Comparison of ENCODE assay signal across 12 mouse cellular contexts in genomic region chr19:5922963-5923362, GRCm38 (mm10). TPM values are rescaled to one million over a fixed set of nuclear protein-coding genes. Genes with fewer than 3 reads are reported as not detected.
A peak's percentile ranks its signal among the peaks of the same experiment; 100 is the strongest.
DNase-seq lines count a peak whose midpoint lies in the region; ATAC-seq lines count a peak whose summit lies in the region.
"Had no signal": no experiment of that assay in that cellular context is flagged by ENCODE, and none has a peak within 500 bp of the region (broad histone marks: within the 10 kb centered on the region; RNA-seq: fewer than 3 reads in every experiment).

No protein-coding gene starts in this region.

- H3K36me3 ChIP-seq in embryonic facial prominence, embryonic 14.5 days (ENCODE audit: control insufficient read depth, insufficient read depth, low read length), result peaks cover 5% of the 10 kb centered on the region
- H3K36me3 ChIP-seq in embryonic facial prominence, embryonic 10.5 days (replicated peaks), result peaks cover 2% of the 10 kb centered on the region; the same call in 1 of the 2 replicates
- H3K36me3 ChIP-seq in hindbrain, embryonic 14.5 days (replicated peaks; ENCODE audit: control insufficient read depth, insufficient read depth), result peaks cover 7% of the 10 kb centered on the region
- no peaks in the 10 kb centered on the region for H3K36me3 ChIP-seq in hindbrain, embryonic 11.5 days (ENCODE audit: control insufficient read depth, insufficient read depth, low read length)
- peaks cover 36% of the 10 kb centered on the region for H3K36me3 ChIP-seq in megakaryocyte, embryonic 14.5 days (replicated peaks; ENCODE audit: low read length)
- no peaks in the 10 kb centered on the region for H3K36me3 ChIP-seq in stomach, embryonic 16.5 days (ENCODE audit: control insufficient read depth, insufficient read depth, low read length)

- H3K4me3 ChIP-seq in embryonic facial prominence, embryonic 14.5 days (ENCODE audit: low read depth, low read length), result no peak overlapping the region
- no peak overlapping the region for H3K4me3 ChIP-seq in embryonic facial prominence, embryonic 10.5 days
- no peak overlapping the region for H3K4me3 ChIP-seq in hindbrain, embryonic 14.5 days (replicated peaks; ENCODE audit: low read length)
- H3K4me3 ChIP-seq in hindbrain, embryonic 11.5 days (ENCODE audit: low read depth, low read length), result no peak overlapping the region
- peak overlapping the region; percentile 89 for H3K4me3 ChIP-seq in megakaryocyte, embryonic 14.5 days (replicated peaks)
- H3K4me3 ChIP-seq in stomach, embryonic 16.5 days (replicated peaks; ENCODE audit: low read length), result peak overlapping the region; percentile 63

- peak overlapping the region; percentile 96; the same call in 1 of the 2 replicates for H3K4me2 ChIP-seq in embryonic facial prominence, embryonic 14.5 days (ENCODE audit: low read depth, low read length)
- H3K4me2 ChIP-seq in hindbrain, embryonic 14.5 days (replicated peaks), result peak overlapping the region; percentile 69
- no peak overlapping the region for H3K4me2 ChIP-seq in hindbrain, embryonic 11.5 days (replicated peaks; ENCODE audit: low read depth, low read length)
- peak overlapping the region; percentile 97 for H3K4me2 ChIP-seq in stomach, embryonic 16.5 days (ENCODE audit: low read depth, low read length)

- no peaks in the 10 kb centered on the region; the same call in 1 of the 2 replicates for H3K27me3 ChIP-seq in embryonic facial prominence, embryonic 14.5 days (replicated peaks; ENCODE audit: control insufficient read depth, insufficient read depth, low read length)
- peaks cover 24% of the 10 kb centered on the region for H3K27me3 ChIP-seq in embryonic facial prominence, embryonic 10.5 days (replicated peaks; ENCODE audit: low read depth, poor library complexity, severe bottlenecking)
- H3K27me3 ChIP-seq in hindbrain, embryonic 14.5 days (ENCODE audit: control insufficient read depth, insufficient read depth, low read length), result no peaks in the 10 kb centered on the region
- H3K27me3 ChIP-seq in hindbrain, embryonic 11.5 days (ENCODE audit: control insufficient read depth, insufficient read depth, low read length), result peaks cover 6% of the 10 kb centered on the region
- peaks cover 10% of the 10 kb centered on the region for H3K27me3 ChIP-seq in megakaryocyte, embryonic 14.5 days (replicated peaks)
- 0 out of 2 replicates have a peak, but pooled peaks cover 3% of the 10 kb centered on the region for H3K27me3 ChIP-seq in stomach, embryonic 16.5 days (ENCODE audit: control insufficient read depth, insufficient read depth, low read length)

- H3K9me3 ChIP-seq in embryonic facial prominence, embryonic 14.5 days (ENCODE audit: control insufficient read depth, low read length), result no peaks in the 10 kb centered on the region
- H3K9me3 ChIP-seq in embryonic facial prominence, embryonic 10.5 days, result no peaks in the 10 kb centered on the region
- no peaks in the 10 kb centered on the region for H3K9me3 ChIP-seq in hindbrain, embryonic 14.5 days (ENCODE audit: control insufficient read depth, low read length)
- H3K9me3 ChIP-seq in hindbrain, embryonic 11.5 days (ENCODE audit: control insufficient read depth, low read length), result no peaks in the 10 kb centered on the region
- no peaks in the 10 kb centered on the region for H3K9me3 ChIP-seq in megakaryocyte, embryonic 14.5 days
- H3K9me3 ChIP-seq in stomach, embryonic 16.5 days (replicated peaks; ENCODE audit: control insufficient read depth, low read length), result no peaks in the 10 kb centered on the region

- 87% methylated on average over 3 of the region's 3 CpGs for WGBS in embryonic facial prominence, embryonic 14.5 days
- WGBS in embryonic facial prominence, embryonic 10.5 days, result 87% methylated on average over 3 of the region's 3 CpGs
- 88% methylated on average over 3 of the region's 3 CpGs for WGBS in hindbrain, embryonic 14.5 days
- WGBS in hindbrain, embryonic 11.5 days, result 94% methylated on average over 3 of the region's 3 CpGs
- 92% methylated on average over 3 of the region's 3 CpGs for WGBS in stomach, embryonic 16.5 days

- ATAC-seq in embryonic facial prominence, embryonic 14.5 days (ENCODE audit: low read depth), result no peak
- no peak for ATAC-seq in hindbrain, embryonic 14.5 days (ENCODE audit: low FRiP score)
- ATAC-seq in hindbrain, embryonic 11.5 days (ENCODE audit: low FRiP score), result no peak
- ATAC-seq in megakaryocyte, adult 5-6 weeks (ENCODE audit: poor library complexity, severe bottlenecking), result no peak
- no peak for ATAC-seq in stomach, embryonic 16.5 days (ENCODE audit: insufficient read depth, low FRiP score)
- ATAC-seq: forebrain, embryonic 14.5 days had no signal

- DNase-seq in embryonic facial prominence, embryonic 14.5 days (ENCODE audit: low spot score), result no peak
- DNase-seq in embryonic facial prominence, embryonic 10.5 days (ENCODE audit: low spot score), result no peak
- DNase-seq in hindbrain, embryonic 14.5 days (ENCODE audit: low spot score), result no peak
- DNase-seq in hindbrain, embryonic 11.5 days (ENCODE audit: low spot score), result no peak
- no peak for DNase-seq in cerebellum, adult 9-11 months
- DNase-seq: cerebellum, adult 2 months; right cerebral cortex, postnatal 4 days had no signal

- peaks cover 11% of the 10 kb centered on the region for H3K4me1 ChIP-seq in embryonic facial prominence, embryonic 14.5 days (ENCODE audit: control insufficient read depth, insufficient read depth, low read length)
- peaks cover 42% of the 10 kb centered on the region for H3K4me1 ChIP-seq in embryonic facial prominence, embryonic 10.5 days
- peaks cover 16% of the 10 kb centered on the region; the same call in 1 of the 2 replicates for H3K4me1 ChIP-seq in hindbrain, embryonic 14.5 days (replicated peaks; ENCODE audit: control insufficient read depth, insufficient read depth, low read length)
- no peaks in the 10 kb centered on the region; the same call in 1 of the 2 replicates for H3K4me1 ChIP-seq in hindbrain, embryonic 11.5 days (replicated peaks; ENCODE audit: control insufficient read depth, insufficient read depth, low read length)
- peaks cover 85% of the 10 kb centered on the region for H3K4me1 ChIP-seq in megakaryocyte, embryonic 14.5 days
- H3K4me1 ChIP-seq in stomach, embryonic 16.5 days (ENCODE audit: control insufficient read depth, insufficient read depth, low read length), result peaks cover 26% of the 10 kb centered on the region

- H3K9ac ChIP-seq in embryonic facial prominence, embryonic 14.5 days (ENCODE audit: low read depth, low read length), result 0 out of 2 replicates have a peak overlapping the region, but pooled peaks have one; percentile 6
- H3K9ac ChIP-seq in hindbrain, embryonic 14.5 days, result no peak overlapping the region
- no peak overlapping the region for H3K9ac ChIP-seq in hindbrain, embryonic 11.5 days (ENCODE audit: low read depth, low read length)
- H3K9ac ChIP-seq in stomach, embryonic 16.5 days (ENCODE audit: low read length), result peak overlapping the region; percentile 18

- H3K27ac ChIP-seq in embryonic facial prominence, embryonic 14.5 days (replicated peaks; ENCODE audit: low read depth, low read length), result no peak overlapping the region
- no peak overlapping the region for H3K27ac ChIP-seq in embryonic facial prominence, embryonic 10.5 days (replicated peaks)
- H3K27ac ChIP-seq in hindbrain, embryonic 14.5 days, result no peak overlapping the region
- no peak overlapping the region for H3K27ac ChIP-seq in hindbrain, embryonic 11.5 days (ENCODE audit: low read depth, low read length)
- no peak overlapping the region for H3K27ac ChIP-seq in stomach, embryonic 16.5 days (ENCODE audit: low read length)

RNA-seq across cellular contexts. Expression of gene Cdc42ep2, which starts 1.7 kb away (rescaled TPM):
- polyA plus RNA-seq in embryonic facial prominence, embryonic 14.5 days (2014; fragmentation: Nextera tagmentation; extraction: Ambion mirVana), result 14.0 and 16.2 TPM in 2 replicates
- 1.5 and 2.2 TPM in 2 replicates for polyA plus RNA-seq in embryonic facial prominence, embryonic 10.5 days (2016; fragmentation: Nextera tagmentation; extraction: Ambion mirVana)
- polyA plus RNA-seq in hindbrain, embryonic 14.5 days (2014; fragmentation: Nextera tagmentation; extraction: Ambion mirVana), result 16.9 and 18.5 TPM in 2 replicates
- 3.4 TPM in 2 replicates for polyA plus RNA-seq in hindbrain, embryonic 11.5 days (2014; fragmentation: Nextera tagmentation; extraction: Ambion mirVana)
- polyA plus RNA-seq in megakaryocyte, embryonic 14.5 days (2012; ENCODE audit: insufficient read depth, low replicate concordance), result 4.4 and 15.7 TPM in 2 replicates
- total RNA-seq in megakaryocyte, adult 5-6 weeks (2015), result 3.0 and 3.4 TPM in 2 replicates
- total RNA-seq in megakaryocyte, adult 5-6 weeks (2017), result 1.7 and 1.9 TPM in 2 replicates
- polyA plus RNA-seq in stomach, embryonic 16.5 days (2015; fragmentation: Nextera tagmentation; extraction: Ambion mirVana), result 13.4 and 13.9 TPM in 2 replicates
- total RNA-seq: megakaryocyte-erythroid progenitor cell, adult 5-6 weeks had no signal

RNA-seq across cellular contexts. Expression of gene Dpf2, which starts 10.2 kb away (rescaled TPM):
- 124 and 143 TPM in 2 replicates for polyA plus RNA-seq in embryonic facial prominence, embryonic 14.5 days (2014; fragmentation: Nextera tagmentation; extraction: Ambion mirVana)
- 231 and 251 TPM in 2 replicates for polyA plus RNA-seq in embryonic facial prominence, embryonic 10.5 days (2016; fragmentation: Nextera tagmentation; extraction: Ambion mirVana)
- 88.2 and 94.7 TPM in 2 replicates for polyA plus RNA-seq in hindbrain, embryonic 14.5 days (2014; fragmentation: Nextera tagmentation; extraction: Ambion mirVana)
- polyA plus RNA-seq in hindbrain, embryonic 11.5 days (2014; fragmentation: Nextera tagmentation; extraction: Ambion mirVana), result 154 and 171 TPM in 2 replicates
- 23.0 and 44.7 TPM in 2 replicates for polyA plus RNA-seq in megakaryocyte, embryonic 14.5 days (2012; ENCODE audit: insufficient read depth, low replicate concordance)
- 52.2 and 52.4 TPM in 2 replicates for total RNA-seq in megakaryocyte, adult 5-6 weeks (2015)
- 88.7 and 107 TPM in 2 replicates for total RNA-seq in megakaryocyte, adult 5-6 weeks (2017)
- 117 and 127 TPM in 2 replicates for polyA plus RNA-seq in stomach, embryonic 16.5 days (2015; fragmentation: Nextera tagmentation; extraction: Ambion mirVana)

RNA-seq across cellular contexts. Expression of gene Tigd3, which starts 29.0 kb away (rescaled TPM):
- 1.4 and 2.0 TPM in 2 replicates for polyA plus RNA-seq in embryonic facial prominence, embryonic 14.5 days (2014; fragmentation: Nextera tagmentation; extraction: Ambion mirVana)
- 6.8 and 7.4 TPM in 2 replicates for polyA plus RNA-seq in embryonic facial prominence, embryonic 10.5 days (2016; fragmentation: Nextera tagmentation; extraction: Ambion mirVana)
- 6.1 and 9.4 TPM in 2 replicates for polyA plus RNA-seq in hindbrain, embryonic 14.5 days (2014; fragmentation: Nextera tagmentation; extraction: Ambion mirVana)
- polyA plus RNA-seq in hindbrain, embryonic 11.5 days (2014; fragmentation: Nextera tagmentation; extraction: Ambion mirVana), result 7.0 and 7.5 TPM in 2 replicates
- polyA plus RNA-seq in megakaryocyte, embryonic 14.5 days (2012; ENCODE audit: insufficient read depth, low replicate concordance), result 0.57 and 1.3 TPM in 2 replicates
- 0.54 and 0.59 TPM in 2 replicates for total RNA-seq in megakaryocyte, adult 5-6 weeks (2015)
- 1.0 and 1.8 TPM in 2 replicates for total RNA-seq in megakaryocyte, adult 5-6 weeks (2017)
- polyA plus RNA-seq in stomach, embryonic 16.5 days (2015; fragmentation: Nextera tagmentation; extraction: Ambion mirVana), result 1.7 and 1.8 TPM in 2 replicates

RNA-seq across cellular contexts. Expression of gene Pola2, which starts 41.0 kb away (rescaled TPM):
- polyA plus RNA-seq in embryonic facial prominence, embryonic 14.5 days (2014; fragmentation: Nextera tagmentation; extraction: Ambion mirVana), result 59.1 and 65.2 TPM in 2 replicates
- polyA plus RNA-seq in embryonic facial prominence, embryonic 10.5 days (2016; fragmentation: Nextera tagmentation; extraction: Ambion mirVana), result 119 and 120 TPM in 2 replicates
- 22.2 and 24.2 TPM in 2 replicates for polyA plus RNA-seq in hindbrain, embryonic 14.5 days (2014; fragmentation: Nextera tagmentation; extraction: Ambion mirVana)
- 67.7 and 68.3 TPM in 2 replicates for polyA plus RNA-seq in hindbrain, embryonic 11.5 days (2014; fragmentation: Nextera tagmentation; extraction: Ambion mirVana)
- 11.0 and 14.1 TPM in 2 replicates for polyA plus RNA-seq in megakaryocyte, embryonic 14.5 days (2012; ENCODE audit: insufficient read depth, low replicate concordance)
- 36.9 and 37.7 TPM in 2 replicates for total RNA-seq in megakaryocyte, adult 5-6 weeks (2015)
- 29.0 and 33.7 TPM in 2 replicates for total RNA-seq in megakaryocyte, adult 5-6 weeks (2017)
- 49.6 and 50.4 TPM in 2 replicates for polyA plus RNA-seq in stomach, embryonic 16.5 days (2015; fragmentation: Nextera tagmentation; extraction: Ambion mirVana)

RNA-seq across cellular contexts. Expression of gene Slc25a45, which starts 45.4 kb away (rescaled TPM):
- 2.8 and 3.0 TPM in 2 replicates for polyA plus RNA-seq in embryonic facial prominence, embryonic 14.5 days (2014; fragmentation: Nextera tagmentation; extraction: Ambion mirVana)
- polyA plus RNA-seq in embryonic facial prominence, embryonic 10.5 days (2016; fragmentation: Nextera tagmentation; extraction: Ambion mirVana), result 2.5 and 2.9 TPM in 2 replicates
- polyA plus RNA-seq in hindbrain, embryonic 14.5 days (2014; fragmentation: Nextera tagmentation; extraction: Ambion mirVana), result 1.5 and 2.5 TPM in 2 replicates
- 1.0 and 1.1 TPM in 2 replicates for polyA plus RNA-seq in hindbrain, embryonic 11.5 days (2014; fragmentation: Nextera tagmentation; extraction: Ambion mirVana)
- 3.6 and 6.9 TPM in 2 replicates for polyA plus RNA-seq in megakaryocyte, embryonic 14.5 days (2012; ENCODE audit: insufficient read depth, low replicate concordance)
- 55.6 and 67.9 TPM in 2 replicates for total RNA-seq in megakaryocyte, adult 5-6 weeks (2015)
- total RNA-seq in megakaryocyte, adult 5-6 weeks (2017), result 69.1 and 73.5 TPM in 2 replicates
- polyA plus RNA-seq in stomach, embryonic 16.5 days (2015; fragmentation: Nextera tagmentation; extraction: Ambion mirVana), result 5.1 and 5.5 TPM in 2 replicates

Comparison
In these comparisons a context has a peak if more than half of its experiments do, and no peak if none do; other contexts are left out.
1. H3K4me3 ChIP-seq: peak in megakaryocyte, embryonic 14.5 days (single experiment) and stomach, embryonic 16.5 days (single experiment); none in embryonic facial prominence, embryonic 14.5 days (single experiment), embryonic facial prominence, embryonic 10.5 days (single experiment), hindbrain, embryonic 14.5 days (single experiment) and hindbrain, embryonic 11.5 days (single experiment).
2. H3K9ac ChIP-seq: peak in embryonic facial prominence, embryonic 14.5 days (single experiment) and stomach, embryonic 16.5 days (single experiment); none in hindbrain, embryonic 14.5 days (single experiment) and hindbrain, embryonic 11.5 days (single experiment).